Mouse (Mus musculus) spleen, adult 2 months (tissue): ENCODE measurements around the gene Fndc3b. TPM values are rescaled to one million over a fixed set of nuclear protein-coding genes. Genes with fewer than 3 reads are reported as not detected.

Experiments used
- DNase-seq, 2 experiments: peaks; one replicate each; pipeline versions ENCODE4 v3.0.0 to v3.0.0-alpha.2; 2012 to 2021; ENCODE audit warnings: low spot score in 2 of 2, low read depth in 1 of 2
- H3K27ac ChIP-seq: fragments of 200-500 bp; 2 replicates; pipeline ENCODE4 v1.5.1; 2012; ENCODE audit warnings: low read length, inconsistent platforms; ENCODE audit not compliant: insufficient read depth
- H3K27me3 ChIP-seq: fragments of 200-500 bp; 2 replicates; pipeline ENCODE4 v1.6.1; 2012; ENCODE audit warnings: mild to moderate bottlenecking, moderate library complexity, low read length, inconsistent platforms; ENCODE audit not compliant: control insufficient read depth, insufficient read depth
- H3K36me3 ChIP-seq: fragments of 200-500 bp; 2 replicates; pipeline ENCODE4 v1.6.1; 2012; ENCODE audit warnings: mild to moderate bottlenecking, low read length, inconsistent platforms; ENCODE audit not compliant: control insufficient read depth, insufficient read depth
- H3K4me1 ChIP-seq: fragments of 200-500 bp; 2 replicates; pipeline ENCODE4 v1.6.1; 2011; ENCODE audit warnings: inconsistent platforms; ENCODE audit not compliant: control insufficient read depth, insufficient read depth, insufficient read length
- H3K4me3 ChIP-seq: fragments of 200-500 bp; 2 replicates; pipeline ENCODE4 v1.5.1; 2011; ENCODE audit warnings: mild to moderate bottlenecking, inconsistent platforms; ENCODE audit not compliant: insufficient read depth, insufficient read length; ENCODE audit errors: extremely low read depth
- CTCF ChIP-seq: fragments of 200-500 bp; IDR thresholded peaks from 2 replicates; pipeline ENCODE4 v1.5.1; 2011; ENCODE audit warnings: mild to moderate bottlenecking, inconsistent platforms; ENCODE audit not compliant: insufficient read depth, insufficient read length, insufficient replicate concordance; ENCODE audit errors: extremely low read depth
- POLR2A ChIP-seq: fragments of 200-500 bp; IDR thresholded peaks from 2 replicates; pipeline ENCODE4 v1.6.1; 2011; ENCODE audit warnings: low read depth, low read length, inconsistent platforms
- WGBS: fragments of 180-500 bp; shearing (Covaris S2); methylation state at CpG from one replicate; pipeline ENCODE4 v1.1.7; 2018; 5-methylcytosine and 5-hydroxymethylcytosine counted together
- polyA plus RNA-seq: library from polyadenylated mRNA; depleted of rRNA; stranded (reverse); fragments of >200 nt; gene quantifications from 2 replicates; pipeline ENCODE4 v1.2.3, GENCODE M21; 2012

Fndc3b gene
- polyA plus RNA-seq, 1 experiment: 3.8 TPM

GRCm38 (mm10) chr3:27574241-27574640 is 136.9 kb downstream of the Fndc3b start:
- no peak for DNase-seq
- H3K4me1 ChIP-seq: peaks cover 8% of the 10 kb centered on the region
- no peaks in the 10 kb centered on the region for H3K36me3 ChIP-seq
- 92% methylated on average over 9 of the region's 9 CpGs for WGBS
- H3K4me3 ChIP-seq: no peak overlapping the region
- TF ChIP-seq CTCF (no peak), POLR2A (no peak)
- H3K27me3 ChIP-seq: no peaks in the 10 kb centered on the region
- H3K27ac ChIP-seq: no peak overlapping the region

- TF ChIP-seq POLR2A (no peak), CTCF (no peak)
- Histone ChIP-seq H3K4me1 (peaks cover 7% of the 10 kb centered on the region), H3K27ac (no peak overlapping the region), H3K36me3 (no peaks in the 10 kb centered on the region), H3K4me3 (no peak overlapping the region), H3K27me3 (no peaks in the 10 kb centered on the region)
- 88% methylated on average over 11 of the region's 11 CpGs for WGBS
- no peak for DNase-seq
Observed at GRCm38 (mm10) chr3:27573458-27573857, 137.6 kb downstream of the Fndc3b start.

GRCm38 (mm10) chr3:27572305-27572704 is 138.8 kb downstream of the Fndc3b start:
- no peak for DNase-seq
- Histone ChIP-seq H3K4me1 (peaks cover 3% of the 10 kb centered on the region; the same call in 1 of the 2 replicates), H3K4me3 (no peak overlapping the region), H3K27me3 (no peaks in the 10 kb centered on the region), H3K27ac (no peak overlapping the region), H3K36me3 (no peaks in the 10 kb centered on the region)
- WGBS: 69% methylated on average over 6 of the region's 6 CpGs
- TF ChIP-seq POLR2A (no peak), CTCF (no peak)

- WGBS: 66% methylated on average over 4 of the region's 4 CpGs
- no peak for DNase-seq
- TF ChIP-seq POLR2A (no peak), CTCF (no peak)
- no peaks in the 10 kb centered on the region for H3K36me3 ChIP-seq
- H3K27ac ChIP-seq: no peak overlapping the region
- H3K27me3 ChIP-seq: no peaks in the 10 kb centered on the region
- H3K4me3 ChIP-seq: no peak overlapping the region
- no peaks in the 10 kb centered on the region for H3K4me1 ChIP-seq
Observed at GRCm38 (mm10) chr3:27565314-27565713, 145.8 kb downstream of the Fndc3b start.

- no peak for DNase-seq
- 89% methylated on average over 5 of the region's 5 CpGs for WGBS
- Histone ChIP-seq H3K27me3 (no peaks in the 10 kb centered on the region), H3K27ac (no peak overlapping the region), H3K4me1 (no peaks in the 10 kb centered on the region), H3K4me3 (no peak overlapping the region), H3K36me3 (no peaks in the 10 kb centered on the region)
- no peak for TF ChIP-seq POLR2A
- no peak for TF ChIP-seq CTCF
Observed at GRCm38 (mm10) chr3:27563047-27563624, 148.0 kb downstream of the Fndc3b start.

GRCm38 (mm10) chr3:27562476-27562875 is 148.6 kb downstream of the Fndc3b start:
- DNase-seq: no peak
- no peaks in the 10 kb centered on the region for H3K36me3 ChIP-seq
- no peak overlapping the region for H3K27ac ChIP-seq
- H3K27me3 ChIP-seq: no peaks in the 10 kb centered on the region
- TF ChIP-seq POLR2A (no peak), CTCF (no peak)
- WGBS: 93% methylated on average over 3 of the region's 3 CpGs
- H3K4me3 ChIP-seq: no peak overlapping the region
- no peaks in the 10 kb centered on the region for H3K4me1 ChIP-seq

- Histone ChIP-seq H3K36me3 (no peaks in the 10 kb centered on the region), H3K4me3 (no peak overlapping the region), H3K4me1 (no peaks in the 10 kb centered on the region), H3K27me3 (no peaks in the 10 kb centered on the region), H3K27ac (no peak overlapping the region)
- no peak for DNase-seq
- WGBS: 97% methylated on average over 2 of the region's 2 CpGs
- no peak for TF ChIP-seq CTCF
- TF ChIP-seq POLR2A: no peak
Observed at GRCm38 (mm10) chr3:27561921-27562320, 149.2 kb downstream of the Fndc3b start.

- no peak for TF ChIP-seq CTCF
- TF ChIP-seq POLR2A: no peak
- 86% methylated on average over 4 of the region's 4 CpGs for WGBS
- H3K27ac ChIP-seq: no peak overlapping the region
- no peak for DNase-seq
- no peak overlapping the region for H3K4me3 ChIP-seq
- no peaks in the 10 kb centered on the region for H3K27me3 ChIP-seq
- no peaks in the 10 kb centered on the region for H3K4me1 ChIP-seq
- H3K36me3 ChIP-seq: no peaks in the 10 kb centered on the region
Observed at GRCm38 (mm10) chr3:27559316-27559715, 151.8 kb downstream of the Fndc3b start.
